Mouse (Mus musculus): Measurements from ENCODE around the gene Olfr1079.
"Not testable (repeated sequence)": the region's sequence is repeated elsewhere in the genome, so short reads cannot be mapped to it uniquely, and the experiment has no call there.

Gene Olfr1079

GRCm38 (mm10) chr2:86542380-86542779 lies at the start of gene Olfr1079:
Gene Olfr1079 (minus strand): TSS chr2:86542480.
- DNase-seq, result no peak

DNA sequence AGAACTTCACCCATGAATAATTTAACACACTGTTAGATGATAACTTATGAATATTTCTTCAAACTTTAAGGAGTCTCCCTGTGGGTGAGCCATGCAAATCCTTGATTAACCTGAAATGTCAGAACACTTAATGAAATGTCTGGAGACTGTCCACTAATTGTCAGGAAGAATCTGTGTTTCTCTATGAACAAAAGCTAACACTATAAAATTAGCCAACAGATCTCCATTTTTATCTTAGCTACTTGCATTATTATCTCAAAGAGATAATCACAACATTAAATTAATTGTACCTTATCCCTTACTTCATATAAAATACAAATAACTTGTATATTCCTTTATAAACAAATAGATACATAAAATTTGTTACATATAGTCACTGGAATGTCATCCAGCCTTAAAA lies 15.9 kb upstream of the Olfr1079 start, which contains the start of gene Olfr1080:
Gene Olfr1080, minus strand, starts transcription at position 101 of the 400 bp plus-strand sequence.
- DNase-seq, result not testable (repeated sequence)

DNA sequence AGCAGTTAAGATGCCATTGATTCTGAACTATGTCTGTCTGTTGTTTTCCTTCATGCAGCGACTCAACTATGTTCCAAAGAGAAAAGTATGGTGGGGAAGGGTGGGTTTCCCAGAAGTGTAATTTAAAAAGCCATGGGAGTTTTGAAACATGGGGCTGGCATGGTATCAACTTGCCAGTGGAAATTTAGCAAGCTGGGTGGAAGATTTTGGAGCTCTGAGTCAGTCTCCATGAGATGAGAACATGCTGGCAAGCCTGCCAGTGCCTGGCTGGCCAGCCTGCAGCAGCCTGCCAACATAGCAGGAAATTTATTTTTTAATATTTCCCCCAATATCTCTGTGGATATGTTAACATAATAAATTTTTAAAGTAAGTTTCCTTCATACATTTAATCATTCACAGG lies 11.3 kb downstream of the Olfr1079 start:
- DNase-seq, result no peak

DNA sequence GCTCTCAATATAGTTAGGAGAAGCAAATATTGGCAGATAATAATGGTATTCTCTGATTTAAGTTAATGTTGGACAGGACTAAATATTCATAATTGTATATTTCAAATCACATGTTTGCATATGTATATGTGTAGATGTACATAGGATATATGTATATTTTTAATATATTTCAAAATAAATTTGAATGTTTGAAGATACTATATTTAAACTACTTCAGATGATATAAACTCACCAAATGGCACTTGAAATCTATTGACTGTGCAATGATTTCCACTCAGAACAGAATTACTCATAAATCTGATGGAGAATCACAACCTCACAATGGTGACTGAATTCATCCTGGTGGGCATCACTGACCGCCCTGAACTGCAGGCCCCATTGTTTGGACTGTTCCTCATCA lies 34.1 kb downstream of the Olfr1079 start, which contains the start of gene Olfr1076:
Gene Olfr1076, plus strand, starts transcription at position 301 of the 400 bp plus-strand sequence.
- DNase-seq, result no peak

- DNase-seq, result no peak
Measured at GRCm38 (mm10) chr2:86487286-86487685, 55.0 kb downstream of the Olfr1079 start, which contains the start of gene Olfr228. Gene Olfr228 (minus strand): TSS chr2:86487386.
